ENCODE assay signal across 17 mouse cellular contexts in the genomic region with DNA sequence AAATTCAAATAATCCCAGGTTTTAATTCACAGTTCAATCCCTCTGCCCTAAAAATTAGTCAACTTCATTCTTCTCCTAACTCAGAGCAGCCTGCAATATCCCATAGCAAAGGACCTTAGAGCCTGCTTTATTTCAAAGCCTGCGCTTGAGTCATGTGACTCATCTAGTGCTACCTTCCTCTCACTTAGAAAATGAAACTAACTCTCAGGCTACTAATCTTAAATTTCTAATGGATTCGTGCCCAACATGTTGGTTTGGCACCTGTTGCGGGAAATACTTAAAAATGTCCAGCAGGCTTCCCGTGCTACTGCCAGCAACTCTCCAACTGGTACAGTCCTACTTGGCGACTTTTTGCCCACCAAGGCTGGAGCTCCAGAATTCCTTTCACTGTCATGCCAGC.
DNase-seq lines count a peak whose midpoint lies in the region; ATAC-seq and TF ChIP-seq lines count a peak whose summit lies in the region.
"Had no signal": no experiment of that assay in that cellular context is flagged by ENCODE, and none has a peak within 500 bp of the region (broad histone marks: within the 10 kb centered on the region; RNA-seq: fewer than 3 reads in every experiment).

No protein-coding gene starts in this region.

- H3K9me3 ChIP-seq in heart, embryonic 11.5 days (replicated peaks; ENCODE audit: control insufficient read depth, low read length), result no peaks in the 10 kb centered on the region
- no peaks in the 10 kb centered on the region for H3K9me3 ChIP-seq in MEL (replicated peaks; ENCODE audit: insufficient read depth, low read length)
- H3K9me3 ChIP-seq: hindbrain, embryonic 10.5 days; limb, embryonic 13.5 days; liver, embryonic 13.5 days; midbrain, embryonic 13.5 days had no signal

- TF ChIP-seq CTCF in MEL (IDR thresholded peaks at IDR 0.05 in 2 of 3, conservative IDR thresholded peaks at IDR 0.05 in 1 of 3; ENCODE audit: control insufficient read depth in 1 of 3, insufficient read depth in 1 of 3, low read depth in 2 of 3, low read length in 3 of 3, poor library complexity in 1 of 3, severe bottlenecking in 1 of 3), result no peak
- TF ChIP-seq CTCF in lung, adult 2 months (IDR thresholded peaks at IDR 0.05; ENCODE audit: insufficient read depth, low read length), result no peak

- no peaks in the 10 kb centered on the region for H3K79me2 ChIP-seq in MEL (ENCODE audit: control insufficient read depth, insufficient read depth, low read length, poor library complexity)

- H3K27me3 ChIP-seq in heart, embryonic 11.5 days (ENCODE audit: control insufficient read depth, insufficient read depth, low read length), result no peaks in the 10 kb centered on the region
- H3K27me3 ChIP-seq in MEL (ENCODE audit: control insufficient read depth in 1 of 2, insufficient read depth in 2 of 2, low read length in 2 of 2), result no peaks in the 10 kb centered on the region
- H3K27me3 ChIP-seq: limb, embryonic 13.5 days; liver, embryonic 13.5 days; midbrain, embryonic 13.5 days had no signal

- DNase-seq in heart, adult 9 months (ENCODE audit: low spot score in 2 of 2), result peak; percentile 1 to 4
- DNase-seq in 416B (ENCODE audit: low read depth) (peak; percentile 47), MEL (ENCODE audit: low read depth, low spot score) (peak; percentile 4)
- DNase-seq in c-Kit-positive CD71-positive TER-119-positive erythroid progenitor cells, embryonic 14.5 days (ENCODE audit: low spot score), result no peak
- DNase-seq in lung, adult 2 months, result no peak
- no peak for DNase-seq in cerebellum, adult 9-10 months
- DNase-seq: adrenal gland, adult 2 months; cerebellum, postnatal 36 days; kidney, adult 11 months; liver, embryonic 13.5 days had no signal

- WGBS in heart, embryonic 11.5 days (ENCODE audit: insufficient replicate concordance), result 81% methylated on average over 5 of the region's 5 CpGs
- WGBS in lung, adult 2 months, result 83% methylated on average over 5 of the region's 5 CpGs

- H3K27ac ChIP-seq in heart, embryonic 11.5 days (ENCODE audit: low read depth, low read length), result no peak overlapping the region
- no peak overlapping the region for H3K27ac ChIP-seq in MEL (ENCODE audit: control insufficient read depth, low read depth, low read length)
- H3K27ac ChIP-seq: hindbrain, embryonic 10.5 days; hindbrain, postnatal 0 days; kidney, postnatal 0 days; limb, embryonic 13.5 days; liver, embryonic 13.5 days; midbrain, embryonic 13.5 days had no signal

- H3K4me2 ChIP-seq in heart, embryonic 11.5 days, result no peak overlapping the region
- H3K4me2 ChIP-seq: limb, embryonic 13.5 days; liver, embryonic 13.5 days; midbrain, embryonic 13.5 days had no signal

- H3K4me3 ChIP-seq in heart, embryonic 11.5 days (ENCODE audit: low read depth, low read length), result no peak overlapping the region
- peak overlapping the region; percentile 12 to 44; a peak in 3 of 4 replicates for H3K4me3 ChIP-seq in MEL (ENCODE audit: control insufficient read depth in 1 of 2, insufficient read depth in 1 of 2, low read depth in 2 of 2, low read length in 2 of 2)
- H3K4me3 ChIP-seq in lung, adult 2 months (replicated peaks; ENCODE audit: extremely low read depth, low read depth, low read length), result no peak overlapping the region
- H3K4me3 ChIP-seq: hindbrain, embryonic 10.5 days; limb, embryonic 13.5 days; liver, embryonic 13.5 days; midbrain, embryonic 13.5 days had no signal

- TF ChIP-seq RAD21 in MEL (IDR thresholded peaks at IDR 0.05; ENCODE audit: low read depth, low read length), result no peak

- no peak for TF ChIP-seq POLR2A in MEL (IDR thresholded peaks at IDR 0.05; ENCODE audit: control insufficient read depth in 1 of 2, insufficient read depth in 1 of 2, low read depth in 1 of 2, low read length in 2 of 2, poor library complexity in 1 of 2)
- no peak for TF ChIP-seq POLR2A in lung, adult 2 months (IDR thresholded peaks at IDR 0.05; ENCODE audit: borderline replicate concordance, extremely low read depth, low read depth, low read length)

- no peak overlapping the region for H3K9ac ChIP-seq in heart, embryonic 11.5 days (ENCODE audit: low read depth, low read length)
- H3K9ac ChIP-seq in MEL (ENCODE audit: control insufficient read depth, low read depth, low read length, poor library complexity, severe bottlenecking), result no peak overlapping the region
- H3K9ac ChIP-seq: limb, embryonic 13.5 days; liver, embryonic 13.5 days; midbrain, embryonic 13.5 days had no signal

- no peaks in the 10 kb centered on the region for H3K4me1 ChIP-seq in heart, embryonic 11.5 days (ENCODE audit: control insufficient read depth, insufficient read depth, low read length)
- no peaks in the 10 kb centered on the region for H3K4me1 ChIP-seq in MEL (ENCODE audit: control insufficient read depth in 1 of 2, insufficient read depth in 2 of 2, low read length in 2 of 2)
- H3K4me1 ChIP-seq in lung, adult 2 months (ENCODE audit: control insufficient read depth, insufficient read depth, low read length), result no peaks in the 10 kb centered on the region
- H3K4me1 ChIP-seq: hindbrain, embryonic 10.5 days; limb, embryonic 13.5 days; liver, embryonic 13.5 days; midbrain, embryonic 13.5 days had no signal

- no peaks in the 10 kb centered on the region for H3K36me3 ChIP-seq in heart, embryonic 11.5 days (ENCODE audit: control insufficient read depth, insufficient read depth, low read length)
- no peaks in the 10 kb centered on the region for H3K36me3 ChIP-seq in MEL (ENCODE audit: control insufficient read depth in 1 of 2, insufficient read depth in 2 of 2, low read length in 2 of 2)
- H3K36me3 ChIP-seq: hindbrain, embryonic 10.5 days; limb, embryonic 13.5 days; liver, embryonic 13.5 days; midbrain, embryonic 13.5 days had no signal

- ATAC-seq in heart, embryonic 11.5 days (replicated peaks; ENCODE audit: insufficient number of reproducible peaks, low FRiP score, low TSS enrichment), result no peak
- ATAC-seq in inflammation-experienced regulatory T-cells, adult 6 months, result peak; percentile 66
- ATAC-seq: hindbrain, postnatal 0 days; midbrain, embryonic 13.5 days had no signal

- TF ChIP-seq EP300 in MEL (IDR thresholded peaks at IDR 0.05; ENCODE audit: low read depth in 1 of 2, low read length in 2 of 2), result no peak

TF ChIP-seq in MEL, 35 proteins besides CTCF, POLR2A, EP300 and RAD21:
- TF ChIP-seq USF1 (IDR thresholded peaks at IDR 0.05; ENCODE audit: low read depth, low read length) (peak; percentile 74), POLR2AphosphoS2 (IDR thresholded peaks at IDR 0.05; ENCODE audit: low read length) (no peak)

Comparison
In these comparisons a context has a peak if more than half of its experiments do, and no peak if none do; other contexts are left out.
1. DNase-seq: peak in heart, adult 9 months (2 of 2), 416B (single experiment) and MEL (single experiment); none in c-Kit-positive CD71-positive TER-119-positive erythroid progenitor cells, embryonic 14.5 days (single experiment), lung, adult 2 months (single experiment) and cerebellum, adult 9-10 months (single experiment).
2. H3K4me3 ChIP-seq: peak in MEL (2 of 2); none in heart, embryonic 11.5 days (single experiment) and lung, adult 2 months (single experiment).